Mouse (Mus musculus) embryo, embryonic 10.5 days (tissue): ENCODE measurements at regions not wholly inside any gene's neighbourhood (a gene's known extent, or its start where the extent isn't known, plus 50 kb on each side); places are given as distances from the start of the nearest gene placed in this dataset.

ENCODE experiments used
- DNase-seq: peaks from one replicate; pipeline ENCODE4 v3.0.0-alpha.2; 2015; ENCODE audit warnings: low spot score

DNA sequence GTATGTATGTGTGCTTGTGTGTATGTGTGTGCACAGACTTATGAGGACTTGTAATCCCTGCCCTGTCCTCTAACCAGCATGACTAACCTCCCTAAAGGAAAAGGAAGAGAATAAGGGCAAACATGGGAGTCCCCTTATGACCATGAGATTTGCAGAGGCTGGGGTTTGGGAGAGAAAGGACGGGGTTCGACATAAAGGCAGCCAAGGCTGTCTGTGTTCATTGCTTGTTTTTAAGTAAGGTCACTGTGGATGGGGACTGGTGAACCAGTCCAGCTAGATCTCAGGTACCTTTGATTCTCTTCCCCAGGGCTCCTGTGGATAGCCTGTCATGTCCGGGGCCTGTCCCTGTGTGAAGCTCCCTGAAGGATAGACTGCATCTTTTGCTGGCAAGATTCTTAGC lies 55.6 kb downstream of the Irf2bp2 start:
- DNase-seq: no peak

DNA sequence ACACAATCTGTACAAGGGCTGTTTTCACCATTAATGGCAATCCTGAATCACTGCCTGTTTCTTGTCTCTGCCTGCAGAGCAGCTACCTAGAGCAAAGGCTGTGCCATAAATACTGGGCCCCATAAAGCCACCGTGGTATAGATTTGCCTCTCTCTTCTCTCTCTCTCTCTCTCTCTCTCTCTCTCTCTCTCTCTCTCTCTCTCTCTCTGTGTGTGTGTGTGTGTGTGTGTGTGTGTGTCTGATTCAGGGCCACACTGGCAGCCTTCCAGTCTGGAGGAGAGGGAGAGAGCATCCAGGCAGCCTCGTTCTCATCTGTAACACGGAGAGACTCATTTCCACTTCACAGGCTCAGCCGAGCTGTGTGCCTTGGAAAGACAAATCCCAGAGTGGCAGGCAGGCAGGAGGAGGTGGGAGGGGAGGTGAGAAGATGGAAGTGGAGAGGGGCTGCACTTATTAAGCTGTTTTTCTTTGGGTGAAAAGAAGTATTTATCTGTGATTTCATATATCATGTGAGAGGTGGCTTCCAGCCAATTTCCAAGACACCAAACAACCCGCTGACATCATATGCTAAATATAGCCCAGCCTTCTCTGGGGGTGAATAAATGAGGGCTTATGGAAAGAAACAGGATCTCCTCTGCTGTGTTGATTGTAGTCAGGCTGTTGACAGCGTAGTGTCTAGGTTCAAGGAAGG lies 56.7 kb downstream of the Irf2bp2 start:
- DNase-seq: peak; percentile 59

DNA sequence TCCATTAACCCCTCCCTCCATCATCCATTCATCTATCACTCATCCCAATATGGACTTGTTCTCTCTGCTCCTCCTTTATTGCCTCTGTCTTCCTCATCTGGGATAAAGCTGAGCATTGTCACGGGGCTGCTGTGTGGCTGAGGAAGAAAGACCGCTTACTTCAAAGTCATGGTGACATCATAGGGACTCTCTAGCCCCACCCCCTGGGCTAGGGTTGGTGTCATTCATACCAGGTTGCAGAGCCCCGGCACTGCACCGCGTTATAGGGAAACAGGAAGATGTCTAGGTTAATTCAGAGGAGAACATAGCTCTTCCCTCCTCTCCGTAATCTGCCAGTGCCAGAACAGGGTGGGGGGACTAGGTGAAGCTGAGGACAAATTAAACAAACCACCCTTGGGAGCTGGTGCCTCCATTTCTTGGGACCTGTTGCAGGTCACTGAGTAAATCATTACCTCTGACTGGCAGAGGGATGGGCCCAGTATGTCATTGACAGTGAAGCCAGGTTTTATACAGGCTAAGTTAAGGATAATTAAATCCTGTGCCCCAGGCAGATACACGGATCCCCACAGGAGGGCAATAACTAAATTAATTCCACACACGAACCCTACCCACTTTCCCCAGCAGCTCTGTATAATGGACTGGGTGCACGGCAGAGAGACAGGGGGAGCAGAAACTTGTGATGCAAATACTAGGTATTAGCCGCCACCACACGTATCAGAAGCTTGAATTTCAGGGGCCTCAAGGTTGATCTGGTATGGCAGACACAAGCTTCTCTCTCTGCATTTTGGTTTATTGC lies 57.5 kb downstream of the Irf2bp2 start:
- peak; percentile 76 for DNase-seq

DNA sequence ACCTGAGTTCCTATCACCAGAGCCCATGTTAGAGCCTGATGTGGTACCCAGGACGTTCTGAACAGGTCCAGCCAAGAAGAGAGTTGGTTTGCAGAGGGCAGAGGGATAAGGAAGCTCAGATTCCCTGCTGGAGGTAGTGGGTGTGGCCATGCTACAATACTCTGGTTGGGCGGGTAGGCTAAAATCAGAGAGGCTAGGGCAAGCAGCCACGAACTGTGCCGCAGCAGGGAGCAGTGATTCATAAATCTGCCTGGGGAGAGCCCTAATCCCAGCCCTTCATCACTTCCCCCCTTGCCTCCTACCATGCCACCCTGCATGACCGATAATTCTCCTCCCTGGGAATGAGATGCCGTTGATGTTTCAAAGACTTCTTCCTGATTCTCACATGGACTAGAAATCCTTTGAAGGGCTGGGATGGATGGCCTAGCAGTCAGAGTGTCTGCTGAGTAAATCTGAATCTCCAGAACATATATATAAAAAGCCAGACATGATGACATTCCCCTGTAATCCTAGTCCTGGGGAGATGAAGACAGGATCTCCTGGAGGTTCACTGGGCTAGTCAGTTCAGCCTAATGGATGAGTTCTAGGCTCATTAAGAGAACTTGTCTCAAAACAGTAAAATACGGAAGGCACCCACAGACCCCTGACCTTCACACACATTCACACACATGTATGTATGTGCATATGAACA lies 57.6 kb upstream of the Tarbp1 start:
- DNase-seq: no peak

DNA sequence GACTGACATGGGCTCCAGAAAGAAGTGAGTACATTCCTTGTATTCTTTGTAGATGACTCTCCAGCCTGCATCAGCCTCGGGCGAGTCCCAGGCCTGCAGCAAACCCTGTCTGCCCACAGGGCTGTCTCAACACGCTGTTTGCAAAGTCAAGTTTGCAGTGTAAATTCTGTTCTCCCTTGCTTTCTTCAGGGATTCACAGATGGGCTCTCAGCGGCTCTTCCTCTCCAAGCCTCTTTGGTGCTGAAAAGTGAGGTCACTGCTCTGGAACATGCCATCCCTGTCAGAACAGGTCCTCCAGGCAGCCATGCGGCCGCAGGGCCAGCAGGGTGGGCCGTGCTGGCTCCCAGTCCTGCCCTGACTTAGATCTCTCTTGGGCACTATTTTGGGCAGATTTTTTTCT lies 56.6 kb upstream of the Tarbp1 start:
- DNase-seq: no peak

DNA sequence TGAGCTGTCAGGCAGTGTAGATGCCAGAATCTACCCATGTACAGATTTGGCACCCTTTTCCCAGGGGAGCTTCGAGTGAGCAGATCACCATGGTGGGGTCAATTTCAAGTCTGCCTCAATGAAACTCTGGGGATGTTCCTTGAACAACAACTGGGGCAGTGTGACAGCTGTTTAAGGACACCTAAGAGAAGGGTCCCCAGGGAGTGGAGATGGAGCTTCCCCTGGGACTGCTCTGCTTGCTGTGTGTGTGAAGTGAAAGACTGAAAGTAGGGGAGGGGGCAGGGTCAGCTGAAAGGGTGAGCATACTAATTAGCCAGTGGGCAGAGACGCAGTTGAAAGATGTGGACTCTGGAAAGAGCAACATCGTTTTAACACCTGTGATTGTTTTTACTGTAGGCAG lies 54.5 kb upstream of the Tarbp1 start:
- no peak for DNase-seq

DNA sequence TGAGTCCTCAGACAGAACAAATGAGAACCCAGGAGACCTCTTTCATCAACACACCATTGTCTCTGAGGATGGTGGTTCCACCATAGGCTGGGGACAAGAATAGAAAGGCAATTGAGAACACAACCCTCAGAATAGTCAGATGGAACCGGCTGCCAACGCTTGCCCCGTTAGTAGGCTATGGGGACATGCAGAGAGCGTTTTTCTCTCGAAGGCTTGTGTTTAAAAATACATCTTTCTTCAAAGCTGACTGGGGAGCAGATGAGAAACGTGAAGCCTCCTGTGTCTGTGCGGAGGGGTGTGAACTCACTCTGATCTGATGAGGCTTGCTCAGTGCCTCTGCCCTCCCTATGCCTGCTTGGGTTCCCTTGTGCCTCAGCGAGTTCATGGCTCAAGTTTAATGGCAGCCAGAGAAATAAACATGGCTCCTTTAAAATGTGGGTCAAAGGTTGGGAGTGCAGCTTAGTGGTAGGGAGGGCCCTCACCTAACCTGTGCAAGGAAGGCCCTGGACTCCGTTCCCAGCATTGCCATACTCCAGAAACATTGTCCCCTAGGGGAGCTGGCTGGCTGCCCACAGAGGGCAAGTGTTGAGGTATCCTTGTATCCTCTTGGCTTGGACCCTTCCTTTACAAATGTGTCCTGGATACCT lies 53.7 kb upstream of the Tarbp1 start:
- DNase-seq: no peak

DNA sequence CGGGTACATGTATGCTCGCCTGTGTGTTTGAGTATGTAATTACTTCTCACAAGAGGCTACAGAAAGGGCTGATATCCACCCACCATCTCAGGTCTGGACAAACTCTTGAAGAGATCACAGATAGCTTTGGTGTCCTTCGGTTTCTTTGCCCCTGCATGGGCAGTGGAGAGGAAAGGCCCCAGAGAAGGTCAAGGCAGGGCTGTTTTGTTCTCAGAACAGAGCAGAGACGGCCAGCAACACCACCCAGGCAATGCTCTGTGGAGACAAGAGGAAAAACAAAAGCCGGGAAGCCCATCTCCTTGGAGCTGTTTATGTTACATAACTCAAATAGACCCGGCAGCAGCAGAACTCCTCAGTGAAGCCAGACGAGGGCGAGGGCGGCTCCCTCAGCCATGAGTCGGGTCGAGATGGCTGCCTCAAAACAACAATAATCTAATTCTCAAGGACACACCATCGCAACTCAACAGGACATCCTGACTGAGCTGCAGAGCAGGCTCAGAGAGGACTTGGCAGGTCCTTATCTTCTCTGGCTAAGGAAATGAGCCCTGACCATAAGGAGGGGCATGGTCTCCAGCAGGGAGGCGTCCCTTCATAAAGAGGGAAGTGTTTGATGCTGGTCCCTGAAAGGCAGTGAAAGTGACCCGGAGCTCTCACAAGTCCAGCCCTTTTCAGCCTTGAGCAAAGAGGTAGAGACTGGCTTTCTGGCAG lies 52.2 kb upstream of the Tarbp1 start:
- no peak for DNase-seq

DNA sequence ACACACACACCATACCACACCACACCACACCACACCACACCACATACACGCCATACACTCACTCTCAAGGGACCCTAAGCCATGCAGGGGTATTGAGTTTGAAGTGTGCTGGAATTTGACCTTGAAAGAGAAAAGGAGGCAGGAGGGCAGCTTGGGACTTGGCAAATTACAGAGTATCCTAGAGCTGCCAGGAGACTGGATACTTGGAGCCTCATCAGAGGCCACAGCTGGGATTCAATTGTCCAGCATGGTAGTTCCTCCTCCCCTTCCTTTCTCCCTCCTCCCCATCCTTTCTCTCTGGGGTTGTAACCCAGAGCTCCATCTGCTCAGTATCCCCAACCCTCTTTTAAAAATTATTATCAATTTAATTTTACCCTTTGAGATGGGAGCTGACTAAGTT lies 50.7 kb upstream of the Tarbp1 start:
- no peak for DNase-seq
